Mouse (Mus musculus) olfactory bulb, adult 2 months (tissue): ENCODE measurements around the gene Zfhx3. TPM values are rescaled to one million over a fixed set of nuclear protein-coding genes. Genes with fewer than 3 reads are reported as not detected.

ENCODE experiments used
- H3K27ac ChIP-seq: fragments of 200-500 bp; 2 replicates; pipeline ENCODE4 v1.5.1; 2012; ENCODE audit warnings: low read depth, low read length; ENCODE audit not compliant: insufficient read depth
- H3K4me1 ChIP-seq: fragments of 200-500 bp; 2 replicates; pipeline ENCODE4 v1.6.1; 2012; ENCODE audit warnings: low read length; ENCODE audit not compliant: control insufficient read depth, insufficient read depth
- H3K4me3 ChIP-seq: fragments of 200-500 bp; 2 replicates; pipeline ENCODE4 v1.5.1; 2012; ENCODE audit warnings: mild to moderate bottlenecking, low read depth, low read length, moderate library complexity; ENCODE audit not compliant: insufficient read depth
- CTCF ChIP-seq: fragments of 200-500 bp; IDR thresholded peaks from 2 replicates; pipeline ENCODE4 v1.5.1; 2012; ENCODE audit warnings: low read depth, mild to moderate bottlenecking, low read length, moderate library complexity; ENCODE audit not compliant: insufficient read depth
- POLR2A ChIP-seq: fragments of 200-500 bp; IDR thresholded peaks from 2 replicates; pipeline ENCODE4 v1.6.1; 2012; ENCODE audit warnings: mild to moderate bottlenecking, low read depth, low read length, moderate library complexity; ENCODE audit not compliant: insufficient read depth
- WGBS: fragments of 180-500 bp; shearing (Covaris S2); methylation state at CpG from one replicate; pipeline ENCODE4 v1.1.7; 2018; 5-methylcytosine and 5-hydroxymethylcytosine counted together
- polyA plus RNA-seq: library from polyadenylated mRNA; stranded (reverse); fragments of >200 nt; gene quantifications from 2 replicates; pipeline ENCODE4 v1.2.4, GENCODE M21; 2012; ENCODE audit warnings: low replicate concordance; ENCODE audit not compliant: missing spikeins, insufficient read depth, insufficient read length

Zfhx3 gene
- polyA plus RNA-seq, 1 experiment: not detected

GRCm38 (mm10) chr8:108997334-108997733, 1054.9 kb downstream of the Zfhx3 start:
- 30% methylated on average over 3 of the region's 3 CpGs for WGBS
- no peak for TF ChIP-seq POLR2A
- no peak for TF ChIP-seq CTCF

DNA sequence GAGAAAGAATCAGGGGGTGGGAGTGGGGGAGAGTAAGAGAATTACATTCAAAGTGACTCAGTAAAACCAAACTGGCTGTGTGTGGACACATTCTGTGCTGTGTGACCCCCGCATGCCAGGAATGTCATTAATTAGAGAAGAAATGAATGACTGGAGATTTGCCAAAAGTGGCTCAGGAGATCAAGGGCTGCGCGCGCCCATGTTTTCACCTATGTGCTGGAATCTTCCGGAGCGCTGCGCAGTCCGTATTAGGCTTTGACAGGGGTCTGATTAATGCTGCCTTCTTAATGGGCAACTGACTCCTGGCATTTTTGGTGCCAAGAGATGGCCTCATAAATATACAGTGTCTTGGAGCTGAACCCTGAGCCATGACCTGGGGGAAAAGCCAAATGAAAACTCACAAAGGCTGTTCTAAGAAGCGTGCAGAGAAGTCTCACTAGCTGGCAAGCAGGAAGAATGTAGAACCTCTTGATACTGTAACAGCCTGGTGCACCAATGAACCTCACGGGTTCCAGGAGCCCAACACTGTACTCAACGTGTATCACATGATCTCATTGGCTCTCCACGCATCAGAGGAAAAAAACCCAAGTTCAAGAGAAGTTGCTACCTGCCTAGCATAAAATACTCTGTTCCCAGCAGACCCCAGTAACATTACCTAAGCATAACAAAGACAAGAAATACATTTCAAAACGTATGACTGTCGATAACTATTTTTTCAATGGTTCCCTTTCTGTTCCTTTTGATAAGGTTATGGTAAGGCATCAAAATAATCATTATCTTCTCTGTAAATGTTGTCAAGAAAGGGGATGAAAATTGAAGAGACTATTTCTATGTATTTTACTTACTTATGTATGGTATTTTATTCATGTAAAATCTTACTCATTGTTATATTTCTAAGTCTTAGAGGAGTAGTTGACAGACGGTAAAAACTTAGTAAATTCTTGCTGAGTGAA, 1057.1 kb downstream of the Zfhx3 start:
- no peak overlapping the region for H3K27ac ChIP-seq
- 65% methylated on average over 15 of the region's 15 CpGs for WGBS
- no peak overlapping the region for H3K4me3 ChIP-seq
- H3K4me1 ChIP-seq: no peaks in the 10 kb centered on the region
- TF ChIP-seq CTCF (no peak), POLR2A (no peak)

More at GRCm38 (mm10) chr8:108997334-108997733, 1054.9 kb downstream of the Zfhx3 start:
- Histone ChIP-seq H3K27ac (no peak overlapping the region), H3K4me3 (no peak overlapping the region), H3K4me1 (no peaks in the 10 kb centered on the region)

DNA sequence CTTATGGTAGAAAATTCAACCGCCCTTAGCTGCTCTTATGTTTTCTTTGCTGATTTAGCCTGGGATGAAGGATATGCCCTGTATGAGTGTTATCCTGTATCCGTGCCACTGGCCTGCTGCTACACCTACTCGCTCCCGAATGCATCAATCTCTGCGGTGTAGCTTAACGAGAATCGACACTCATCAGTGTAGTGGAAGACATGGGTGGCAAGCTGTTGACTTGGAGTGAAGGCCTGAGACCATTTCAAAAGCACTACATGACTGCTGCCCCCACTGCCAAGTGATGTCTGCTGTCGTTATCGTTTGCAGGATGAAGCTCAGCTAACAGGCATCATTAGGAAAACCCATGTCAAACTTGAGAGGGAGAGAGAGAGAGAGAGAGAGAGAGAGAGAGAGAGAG, 1058.6 kb downstream of the Zfhx3 start:
- no peak for TF ChIP-seq CTCF
- no peak for TF ChIP-seq POLR2A
- WGBS: 85% methylated on average over 9 of the region's 9 CpGs
- Histone ChIP-seq H3K4me3 (no peak overlapping the region), H3K4me1 (no peaks in the 10 kb centered on the region), H3K27ac (no peak overlapping the region)

GRCm38 (mm10) chr8:109001923-109002322, 1059.5 kb downstream of the Zfhx3 start:
- TF ChIP-seq CTCF (no peak), POLR2A (no peak)
- Histone ChIP-seq H3K4me1 (no peaks in the 10 kb centered on the region), H3K4me3 (no peak overlapping the region), H3K27ac (no peak overlapping the region)
- WGBS: 95% methylated on average over 5 of the region's 5 CpGs

GRCm38 (mm10) chr8:109006986-109007385, 1064.5 kb downstream of the Zfhx3 start:
- H3K27ac ChIP-seq: no peak overlapping the region
- no peaks in the 10 kb centered on the region for H3K4me1 ChIP-seq
- 75% methylated on average over 9 of the region's 9 CpGs for WGBS
- TF ChIP-seq CTCF (no peak), POLR2A (no peak)
- H3K4me3 ChIP-seq: no peak overlapping the region
